Mouse (Mus musculus) lung, postnatal 4 days (tissue): ENCODE measurements around the gene Agpat4.
"Not testable (repeated sequence)": the region's sequence is repeated elsewhere in the genome, so short reads cannot be mapped to it uniquely, and the experiment has no call there.

Experiments used
- DNase-seq, 2 experiments: peaks; one replicate each; pipeline ENCODE4 v3.0.0; 2021

The Agpat4 gene

GRCm38 (mm10) chr17:12201086-12201485 lies 82.6 kb downstream of the Agpat4 start:
- no peak for DNase-seq

GRCm38 (mm10) chr17:12203414-12203897 lies 85.0 kb downstream of the Agpat4 start:
- DNase-seq: no peak

GRCm38 (mm10) chr17:12204246-12204645 lies 85.7 kb downstream of the Agpat4 start:
- no peak for DNase-seq

- DNase-seq: no peak
Measured at GRCm38 (mm10) chr17:12204689-12205014, 86.1 kb downstream of the Agpat4 start.

- DNase-seq: no peak
Measured at GRCm38 (mm10) chr17:12205015-12205693, 86.7 kb downstream of the Agpat4 start.

GRCm38 (mm10) chr17:12205694-12206075 lies 87.2 kb downstream of the Agpat4 start:
- DNase-seq: no peak

- DNase-seq: no peak
Measured at GRCm38 (mm10) chr17:12206248-12206647, 87.7 kb downstream of the Agpat4 start.

- DNase-seq: no peak
Measured at GRCm38 (mm10) chr17:12207022-12207548, 88.6 kb downstream of the Agpat4 start.

GRCm38 (mm10) chr17:12209481-12209880 lies 91.0 kb downstream of the Agpat4 start:
- DNase-seq: no peak

GRCm38 (mm10) chr17:12210544-12211132 lies 92.1 kb downstream of the Agpat4 start:
- DNase-seq: peak; percentile 77 to 90

- DNase-seq: no peak
Measured at GRCm38 (mm10) chr17:12211890-12212289, 93.4 kb downstream of the Agpat4 start.

GRCm38 (mm10) chr17:12212341-12212740 lies 93.8 kb downstream of the Agpat4 start:
- no peak for DNase-seq

- no peak for DNase-seq
Measured at GRCm38 (mm10) chr17:12213430-12213829, 94.9 kb downstream of the Agpat4 start.

- DNase-seq: no peak
Measured at GRCm38 (mm10) chr17:12216224-12216623, 97.7 kb downstream of the Agpat4 start.

GRCm38 (mm10) chr17:12221926-12222325 lies 103.4 kb downstream of the Agpat4 start:
- no peak for DNase-seq

GRCm38 (mm10) chr17:12223682-12224081 lies 105.2 kb downstream of the Agpat4 start:
- DNase-seq: no peak

GRCm38 (mm10) chr17:12224145-12224544 lies 105.6 kb downstream of the Agpat4 start:
- DNase-seq: no peak

- DNase-seq: not testable (repeated sequence)
Measured at GRCm38 (mm10) chr17:12224551-12224950, 106.0 kb downstream of the Agpat4 start.

- no peak for DNase-seq
Measured at GRCm38 (mm10) chr17:12225227-12225626, 106.7 kb downstream of the Agpat4 start.

- peak; percentile 50 to 61 for DNase-seq
Measured at GRCm38 (mm10) chr17:12226551-12226950, 108.0 kb downstream of the Agpat4 start.

GRCm38 (mm10) chr17:12228001-12228400 lies 109.5 kb downstream of the Agpat4 start:
- no peak for DNase-seq

- DNase-seq: no peak
Measured at GRCm38 (mm10) chr17:12228471-12228870, 110.0 kb downstream of the Agpat4 start.

GRCm38 (mm10) chr17:12229756-12230155 lies 111.3 kb downstream of the Agpat4 start:
- no peak for DNase-seq

- no peak for DNase-seq
Measured at GRCm38 (mm10) chr17:12230167-12230566, 111.7 kb downstream of the Agpat4 start.
